Mouse (Mus musculus): ENCODE measurements at regions not wholly inside any gene's neighbourhood (a gene's known extent, or its start where the extent isn't known, plus 50 kb on each side); places are given as distances from the start of the nearest gene placed in this dataset.

DNA sequence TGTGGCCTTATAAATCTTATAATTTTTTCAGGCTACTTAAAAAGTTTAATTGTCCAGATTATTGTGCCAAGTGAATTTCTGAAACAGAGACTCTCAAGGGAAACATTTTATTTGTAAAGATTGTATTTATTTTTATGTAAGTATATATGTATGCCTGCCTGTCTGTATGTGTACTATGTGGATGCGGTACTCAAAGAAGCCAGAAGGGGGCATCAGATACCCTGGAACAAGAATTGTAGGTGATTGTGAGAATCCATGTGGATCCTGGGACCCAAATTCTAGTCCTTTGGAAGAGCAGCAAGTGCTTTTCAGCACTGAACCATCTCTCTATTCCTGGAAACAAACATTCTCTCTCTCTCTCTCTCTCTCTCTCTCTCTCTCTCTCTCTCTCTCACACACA lies 107.6 kb upstream of the Kctd3 start:
- Histone ChIP-seq H3K4me1 (ENCODE audit: control insufficient read depth, insufficient read depth, insufficient read length, low read length) (no peaks in the 10 kb centered on the region; the same call in 1 of the 2 replicates), H3K27ac (ENCODE audit: insufficient read depth, low read depth, low read length) (no peak overlapping the region), H3K4me3 (ENCODE audit: low read depth, low read length) (no peak overlapping the region), H3K27me3 (ENCODE audit: control insufficient read depth, insufficient read depth, low read length) (no peaks in the 10 kb centered on the region), H3K36me3 (ENCODE audit: control insufficient read depth, insufficient read depth, low read length) (no peaks in the 10 kb centered on the region)
- TF ChIP-seq CTCF (IDR thresholded peaks at IDR 0.05; ENCODE audit: extremely low read depth, insufficient read length, insufficient replicate concordance, low read depth, low read length) (no peak), POLR2A (IDR thresholded peaks at IDR 0.05; ENCODE audit: low read depth, low read length) (no peak)
- 100% methylated on average over 1 of the region's 1 CpGs for WGBS

- WGBS: 67% methylated on average over 8 of the region's 8 CpGs
- Histone ChIP-seq H3K27ac (ENCODE audit: insufficient read depth, low read depth, low read length) (no peak overlapping the region), H3K36me3 (ENCODE audit: control insufficient read depth, insufficient read depth, low read length) (no peaks in the 10 kb centered on the region), H3K27me3 (ENCODE audit: control insufficient read depth, insufficient read depth, low read length) (no peaks in the 10 kb centered on the region), H3K4me1 (ENCODE audit: control insufficient read depth, insufficient read depth, insufficient read length, low read length) (no peaks in the 10 kb centered on the region), H3K4me3 (ENCODE audit: low read depth, low read length) (no peak overlapping the region)
- TF ChIP-seq CTCF (IDR thresholded peaks at IDR 0.05; ENCODE audit: extremely low read depth, insufficient read length, insufficient replicate concordance, low read depth, low read length) (no peak), POLR2A (IDR thresholded peaks at IDR 0.05; ENCODE audit: low read depth, low read length) (no peak)
Measured at GRCm38 (mm10) chr1:189108260-189109035, 100.8 kb upstream of the Kctd3 start.

DNA sequence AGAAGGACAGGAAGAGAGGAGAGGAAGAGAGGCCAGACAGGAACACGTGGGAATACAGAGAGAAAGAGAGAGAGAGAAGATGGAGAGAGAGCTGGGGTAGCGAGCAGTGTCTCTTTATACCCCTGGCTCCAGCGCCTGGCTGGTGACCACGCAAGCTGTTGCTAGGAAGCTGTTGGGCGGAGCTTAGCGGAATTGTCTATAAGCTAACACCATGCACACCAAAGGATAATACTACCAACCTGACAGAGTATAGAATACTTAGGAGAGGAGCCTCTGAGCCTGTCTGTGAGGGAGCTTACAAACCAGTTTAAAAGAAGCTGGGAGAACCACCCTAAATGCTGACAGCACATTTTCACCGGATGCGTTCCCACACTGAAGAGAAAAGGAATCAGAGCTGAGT lies 100.2 kb upstream of the Kctd3 start:
- TF ChIP-seq POLR2A (IDR thresholded peaks at IDR 0.05; ENCODE audit: low read depth, low read length) (no peak), CTCF (IDR thresholded peaks at IDR 0.05; ENCODE audit: extremely low read depth, insufficient read length, insufficient replicate concordance, low read depth, low read length) (no peak)
- Histone ChIP-seq H3K27me3 (ENCODE audit: control insufficient read depth, insufficient read depth, low read length) (no peaks in the 10 kb centered on the region), H3K4me3 (ENCODE audit: low read depth, low read length) (no peak overlapping the region), H3K27ac (ENCODE audit: insufficient read depth, low read depth, low read length) (no peak overlapping the region), H3K36me3 (ENCODE audit: control insufficient read depth, insufficient read depth, low read length) (no peaks in the 10 kb centered on the region), H3K4me1 (ENCODE audit: control insufficient read depth, insufficient read depth, insufficient read length, low read length) (no peaks in the 10 kb centered on the region)
- 60% methylated on average over 8 of the region's 8 CpGs for WGBS

- no peaks in the 10 kb centered on the region for H3K36me3 ChIP-seq (ENCODE audit: control insufficient read depth, insufficient read depth, low read length)
- WGBS: 87% methylated on average over 3 of the region's 3 CpGs
- H3K27ac ChIP-seq (ENCODE audit: insufficient read depth, low read depth, low read length): no peak overlapping the region
- no peaks in the 10 kb centered on the region for H3K27me3 ChIP-seq (ENCODE audit: control insufficient read depth, insufficient read depth, low read length)
- TF ChIP-seq CTCF (IDR thresholded peaks at IDR 0.05; ENCODE audit: extremely low read depth, insufficient read length, insufficient replicate concordance, low read depth, low read length): no peak
- TF ChIP-seq POLR2A (IDR thresholded peaks at IDR 0.05; ENCODE audit: low read depth, low read length): no peak
- no peaks in the 10 kb centered on the region for H3K4me1 ChIP-seq (ENCODE audit: control insufficient read depth, insufficient read depth, insufficient read length, low read length)
- H3K4me3 ChIP-seq (ENCODE audit: low read depth, low read length): no peak overlapping the region
Measured at GRCm38 (mm10) chr1:189107156-189107555, 99.5 kb upstream of the Kctd3 start.

GRCm38 (mm10) chr1:189105276-189105675 lies 97.6 kb upstream of the Kctd3 start:
- H3K27me3 ChIP-seq (ENCODE audit: control insufficient read depth, insufficient read depth, low read length): no peaks in the 10 kb centered on the region
- no peaks in the 10 kb centered on the region for H3K36me3 ChIP-seq (ENCODE audit: control insufficient read depth, insufficient read depth, low read length)
- 20% methylated on average over 4 of the region's 4 CpGs for WGBS
- no peak overlapping the region for H3K27ac ChIP-seq (ENCODE audit: insufficient read depth, low read depth, low read length)
- TF ChIP-seq POLR2A (IDR thresholded peaks at IDR 0.05; ENCODE audit: low read depth, low read length) (no peak), CTCF (IDR thresholded peaks at IDR 0.05; ENCODE audit: extremely low read depth, insufficient read length, insufficient replicate concordance, low read depth, low read length) (no peak)
- H3K4me1 ChIP-seq (ENCODE audit: control insufficient read depth, insufficient read depth, insufficient read length, low read length): no peaks in the 10 kb centered on the region
- H3K4me3 ChIP-seq (ENCODE audit: low read depth, low read length): no peak overlapping the region

DNA sequence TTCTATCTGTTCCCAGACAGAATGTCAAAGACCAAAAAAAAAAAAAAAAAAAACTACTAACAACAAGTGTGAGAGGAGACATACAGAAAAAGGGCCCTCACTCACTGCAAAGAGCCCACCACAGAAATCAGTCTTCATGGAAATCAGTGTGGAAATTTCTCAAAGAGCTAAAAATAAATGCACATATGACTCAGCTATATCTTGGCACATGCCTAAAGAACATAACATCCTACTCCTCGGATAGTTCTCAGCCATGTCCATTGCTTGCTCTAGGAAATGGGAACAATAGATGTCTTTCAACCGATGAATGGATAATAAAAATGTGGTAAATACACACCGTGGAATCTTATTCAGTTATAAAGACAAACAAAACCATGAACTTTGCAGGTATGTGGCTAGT lies 95.1 kb upstream of the Kctd3 start:
- H3K4me3 ChIP-seq (ENCODE audit: low read depth, low read length): no peak overlapping the region
- H3K4me1 ChIP-seq (ENCODE audit: control insufficient read depth, insufficient read depth, insufficient read length, low read length): no peaks in the 10 kb centered on the region
- H3K36me3 ChIP-seq (ENCODE audit: control insufficient read depth, insufficient read depth, low read length): no peaks in the 10 kb centered on the region
- no peaks in the 10 kb centered on the region for H3K27me3 ChIP-seq (ENCODE audit: control insufficient read depth, insufficient read depth, low read length)
- TF ChIP-seq POLR2A (IDR thresholded peaks at IDR 0.05; ENCODE audit: low read depth, low read length): no peak
- no peak for TF ChIP-seq CTCF (IDR thresholded peaks at IDR 0.05; ENCODE audit: extremely low read depth, insufficient read length, insufficient replicate concordance, low read depth, low read length)
- H3K27ac ChIP-seq (ENCODE audit: insufficient read depth, low read depth, low read length): no peak overlapping the region
- WGBS: 37% methylated on average over 3 of the region's 3 CpGs

DNA sequence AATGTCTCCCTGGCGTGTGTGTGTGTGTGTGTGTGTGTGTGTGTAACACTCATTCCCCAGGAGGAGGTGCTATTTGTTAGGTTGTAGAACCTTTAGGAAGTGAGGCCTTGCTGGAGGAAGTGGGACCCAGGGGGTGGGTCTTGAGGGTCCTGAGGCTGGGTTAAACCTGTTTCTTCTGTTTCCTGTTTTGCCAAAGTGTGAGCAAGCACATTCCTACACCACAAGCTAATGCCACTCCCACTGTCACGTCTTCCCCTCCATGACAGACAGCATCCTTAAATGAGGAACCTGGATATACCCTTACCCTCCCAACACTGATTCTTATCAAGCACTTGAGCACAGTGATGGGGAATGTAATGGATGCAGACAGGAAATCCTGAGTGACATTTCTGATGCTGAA lies 91.5 kb upstream of the Kctd3 start:
- TF ChIP-seq POLR2A (IDR thresholded peaks at IDR 0.05; ENCODE audit: low read depth, low read length): no peak
- TF ChIP-seq CTCF (IDR thresholded peaks at IDR 0.05; ENCODE audit: extremely low read depth, insufficient read length, insufficient replicate concordance, low read depth, low read length): no peak

More for the DNA sequence above, 91.5 kb upstream of the Kctd3 start:
- no peak overlapping the region for H3K27ac ChIP-seq (ENCODE audit: insufficient read depth, low read depth, low read length)
- no peaks in the 10 kb centered on the region for H3K27me3 ChIP-seq (ENCODE audit: control insufficient read depth, insufficient read depth, low read length)
- H3K4me3 ChIP-seq (ENCODE audit: low read depth, low read length): no peak overlapping the region
- H3K4me1 ChIP-seq (ENCODE audit: control insufficient read depth, insufficient read depth, insufficient read length, low read length): no peaks in the 10 kb centered on the region
- H3K36me3 ChIP-seq (ENCODE audit: control insufficient read depth, insufficient read depth, low read length): no peaks in the 10 kb centered on the region
- WGBS: 74% methylated on average over 2 of the region's 2 CpGs
